Mouse (Mus musculus) thymus, postnatal 36 days (tissue): ENCODE results near the gene Foxo6.

Experiments
- DNase-seq, 2 experiments: peaks; one replicate each; pipeline ENCODE4 v3.0.0; 2022; ENCODE audit warnings: mixed read lengths in 2 of 2

Gene Foxo6

DNA sequence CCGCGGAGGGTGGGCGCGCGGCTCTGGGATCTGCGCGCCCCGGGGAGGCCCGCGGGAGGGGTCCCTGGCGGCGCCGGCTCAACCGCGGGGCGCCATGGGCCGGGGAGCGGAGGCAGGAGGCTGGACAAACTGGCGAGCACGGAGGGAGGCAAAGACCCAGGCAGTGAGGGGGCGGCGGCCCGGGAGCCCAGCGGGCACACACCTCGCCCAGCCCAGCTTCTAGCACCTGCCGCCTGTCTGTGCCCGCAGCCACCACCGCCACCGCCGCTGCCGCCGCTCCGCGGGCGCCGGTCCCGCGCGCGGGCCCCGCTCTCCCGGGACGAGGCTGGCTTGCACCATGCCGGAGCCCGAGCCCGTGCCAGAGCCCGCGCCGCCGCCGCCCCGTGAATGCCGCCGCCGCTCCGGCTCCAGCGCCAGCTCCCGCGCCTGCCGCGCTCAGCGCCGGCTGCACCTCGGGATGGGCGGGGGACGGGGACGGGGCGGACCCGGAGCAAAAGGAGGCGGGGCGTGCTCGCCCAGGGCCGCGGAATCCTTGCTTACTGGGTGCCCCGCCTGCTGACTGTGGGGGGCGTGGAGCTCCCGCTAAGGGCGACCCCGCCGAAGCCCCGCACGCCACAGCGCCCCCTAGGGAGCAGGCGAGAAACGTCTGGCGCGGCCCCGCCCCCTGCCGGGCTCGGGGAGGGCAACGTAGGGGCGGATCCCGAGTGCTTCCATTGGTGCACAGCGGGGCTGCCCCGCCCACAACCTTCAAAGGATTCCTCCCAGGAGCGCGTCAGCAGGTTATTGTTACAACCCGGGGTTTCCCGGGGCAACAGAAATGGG lies at the start of gene Foxo6:
Gene Foxo6, minus strand, starts transcription at position 60 of the 822 bp plus-strand sequence.
- DNase-seq = peak; percentile 95

DNA sequence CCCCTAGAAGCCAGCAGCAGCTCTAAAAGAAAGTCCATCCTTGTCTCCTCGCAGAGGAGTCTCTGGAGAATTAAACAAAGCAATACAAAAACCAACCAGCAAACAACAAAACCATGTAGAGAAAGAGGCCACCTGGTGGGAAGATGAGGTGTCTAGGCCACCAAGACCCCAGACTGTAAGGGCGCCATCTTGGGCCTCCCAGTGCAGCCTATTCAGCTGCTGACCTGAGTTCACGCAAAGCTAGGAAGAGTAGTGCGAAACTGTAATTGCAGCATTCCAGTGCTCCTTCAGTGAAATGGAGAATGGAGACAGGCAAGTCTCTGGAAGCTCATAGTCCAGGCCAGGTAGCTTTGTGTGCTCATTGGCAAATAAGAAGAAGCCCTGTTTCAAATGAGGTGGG lies 47.2 kb upstream of the Foxo6 start:
- no peak for DNase-seq

DNA sequence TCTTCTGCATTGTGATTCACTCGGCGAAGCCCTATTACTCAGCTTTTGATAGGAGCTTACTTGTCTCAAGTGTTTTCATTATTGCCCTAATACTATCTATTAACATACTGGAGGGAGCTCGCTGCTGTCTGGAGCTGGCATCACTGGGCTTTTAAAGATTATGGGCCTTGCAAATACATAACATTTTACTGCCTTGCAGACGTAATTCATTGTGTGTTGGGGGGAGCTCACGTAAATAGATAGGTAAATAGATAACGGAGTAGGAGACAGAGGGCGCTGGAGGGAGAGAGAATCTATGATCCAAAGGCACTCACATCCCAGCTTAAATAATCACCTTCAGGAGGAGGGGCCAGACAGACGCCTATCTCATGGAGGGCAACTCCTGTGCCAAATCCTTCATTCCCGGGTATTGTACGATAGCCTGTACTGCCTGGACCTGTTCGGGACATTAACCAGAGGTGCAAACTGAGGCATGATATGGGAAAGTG lies 45.8 kb upstream of the Foxo6 start:
- no peak for DNase-seq

DNA sequence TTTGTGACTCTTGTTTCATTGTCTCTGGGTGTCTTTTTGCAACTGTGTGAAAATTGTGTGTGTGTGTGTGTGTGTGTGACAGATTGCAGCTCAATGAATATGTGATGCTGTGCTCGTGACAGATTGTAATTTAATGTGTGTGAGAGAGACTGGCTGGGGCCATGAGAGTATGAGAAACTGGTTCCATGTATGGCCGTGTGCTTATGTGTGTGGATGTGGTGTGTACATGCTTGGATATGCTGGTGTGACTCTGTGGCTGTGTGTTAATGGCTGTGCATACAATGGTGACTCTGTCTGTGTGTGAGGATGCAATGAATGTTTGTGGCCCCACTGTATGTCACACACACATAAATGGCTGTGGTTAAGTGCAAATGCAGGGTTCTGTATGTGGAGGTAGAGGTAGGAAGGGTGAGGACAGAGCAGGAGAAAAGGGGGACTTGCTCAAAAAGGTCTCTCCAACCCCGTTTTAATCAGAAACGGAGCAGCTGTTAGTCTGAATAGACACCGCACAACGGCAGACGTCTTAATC lies 45.3 kb upstream of the Foxo6 start:
- DNase-seq = no peak

- DNase-seq = no peak
Measured at GRCm38 (mm10) chr4:120331992-120332391, 44.8 kb upstream of the Foxo6 start.

DNA sequence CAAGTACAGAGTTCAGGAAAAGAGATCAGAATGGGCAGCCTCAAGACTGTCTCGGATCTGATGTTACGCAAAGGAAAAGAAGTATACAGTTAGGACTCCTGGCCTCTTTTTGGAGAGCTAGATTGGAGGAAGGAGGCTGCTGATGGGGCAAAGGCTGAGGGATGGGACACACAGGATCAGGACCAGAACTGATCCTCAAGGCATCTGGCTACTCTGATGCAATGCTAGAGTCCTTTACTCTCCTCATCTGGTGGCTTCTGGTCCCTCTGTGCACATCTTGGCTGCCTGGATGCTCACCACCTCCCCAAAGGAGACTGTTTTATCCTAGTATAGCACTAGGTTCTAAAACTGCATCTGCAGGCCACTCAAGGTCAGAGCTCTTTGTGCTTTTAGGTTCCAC lies 44.4 kb upstream of the Foxo6 start:
- DNase-seq = no peak

- no peak for DNase-seq
Measured at GRCm38 (mm10) chr4:120325748-120326147, 38.6 kb upstream of the Foxo6 start.

- DNase-seq = no peak
Measured at GRCm38 (mm10) chr4:120325051-120325450, 37.9 kb upstream of the Foxo6 start.

DNA sequence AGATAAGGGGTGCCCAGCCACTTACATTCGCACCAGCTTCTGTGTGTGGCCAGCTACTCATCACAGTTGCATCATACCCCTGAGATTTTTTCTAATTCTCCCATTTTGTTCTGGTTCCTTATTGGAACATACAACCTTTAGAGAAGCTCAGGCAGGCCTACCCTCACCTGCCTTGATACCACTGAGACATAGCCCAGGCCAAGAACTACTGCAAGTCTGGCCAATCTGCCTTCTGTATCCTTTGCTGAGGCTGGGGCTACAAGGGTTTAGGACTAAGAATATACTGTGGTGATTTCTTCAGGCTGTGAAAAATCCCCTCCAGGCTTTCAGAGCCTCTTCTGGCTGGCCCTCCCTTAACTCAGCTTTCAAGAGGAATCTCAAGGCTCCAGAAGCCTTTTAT lies 36.7 kb upstream of the Foxo6 start:
- DNase-seq = no peak

DNA sequence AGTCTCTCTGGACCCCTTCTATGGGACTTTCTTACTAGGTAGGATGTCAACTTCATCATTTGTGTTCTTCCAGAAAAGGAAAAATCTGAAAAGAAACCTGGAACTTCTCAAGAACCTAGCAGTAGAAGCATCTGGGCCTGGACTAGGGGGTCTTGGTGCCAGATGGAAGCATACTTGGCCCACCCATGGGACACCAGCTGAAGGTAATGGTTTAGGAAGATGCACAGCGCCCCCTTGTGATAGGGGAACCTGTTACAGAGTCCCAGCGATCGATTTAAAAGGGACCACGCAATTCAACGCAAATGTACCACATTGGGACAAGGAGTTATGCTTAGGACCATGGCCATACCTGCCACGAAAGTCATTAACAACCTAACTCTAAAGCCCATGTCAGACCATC lies 36.0 kb upstream of the Foxo6 start:
- peak; percentile 27 to 33 for DNase-seq

- no peak for DNase-seq
Measured at GRCm38 (mm10) chr4:120317541-120317940, 30.4 kb upstream of the Foxo6 start.

- DNase-seq = no peak
Measured at GRCm38 (mm10) chr4:120316716-120317115, 29.6 kb upstream of the Foxo6 start.

GRCm38 (mm10) chr4:120314571-120314970 lies 27.4 kb upstream of the Foxo6 start:
- DNase-seq = no peak

GRCm38 (mm10) chr4:120313309-120313708 lies 26.2 kb upstream of the Foxo6 start:
- DNase-seq = no peak

DNA sequence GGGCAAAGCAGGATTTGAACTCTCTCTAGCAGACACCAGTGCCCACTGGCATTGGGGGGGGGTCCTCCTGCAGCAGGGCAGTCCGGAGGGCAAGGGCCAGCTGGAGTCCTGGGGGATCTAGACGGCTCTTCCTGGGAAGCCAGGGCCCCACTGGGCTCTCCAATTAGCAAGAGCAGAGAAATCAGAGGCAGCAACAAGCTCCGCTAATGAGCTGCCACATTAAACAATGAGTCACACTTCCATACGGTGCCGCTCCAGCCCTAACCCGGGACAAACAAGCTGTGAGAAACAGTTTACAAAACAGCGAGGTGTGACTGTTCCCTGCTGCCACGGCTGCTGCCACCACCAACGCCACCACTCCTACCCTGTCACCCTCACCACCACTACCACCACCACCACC lies 17.4 kb upstream of the Foxo6 start:
- DNase-seq = no peak

DNA sequence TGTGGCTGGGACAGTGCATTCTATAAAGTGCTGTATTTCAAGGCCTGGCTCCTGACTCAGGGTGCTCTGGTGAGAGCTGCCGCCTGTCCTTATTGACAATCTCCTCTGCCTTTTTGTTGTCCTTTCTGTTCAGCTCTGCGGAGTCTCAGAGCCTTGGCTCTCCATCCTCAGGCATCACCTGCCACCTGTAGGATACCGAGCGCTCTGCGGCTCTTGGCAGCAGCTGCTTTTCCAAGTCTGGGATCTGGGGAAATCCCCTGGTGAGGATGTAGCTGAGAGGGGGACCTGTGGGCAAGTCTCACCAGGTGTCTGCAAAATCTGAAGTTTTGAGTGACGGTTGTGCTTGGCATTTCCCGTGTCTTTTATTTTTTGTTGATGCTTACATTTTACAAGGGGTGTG lies 12.1 kb upstream of the Foxo6 start:
- DNase-seq = no peak

- DNase-seq = no peak
Measured at GRCm38 (mm10) chr4:120291106-120291822, 4.1 kb upstream of the Foxo6 start.

DNA sequence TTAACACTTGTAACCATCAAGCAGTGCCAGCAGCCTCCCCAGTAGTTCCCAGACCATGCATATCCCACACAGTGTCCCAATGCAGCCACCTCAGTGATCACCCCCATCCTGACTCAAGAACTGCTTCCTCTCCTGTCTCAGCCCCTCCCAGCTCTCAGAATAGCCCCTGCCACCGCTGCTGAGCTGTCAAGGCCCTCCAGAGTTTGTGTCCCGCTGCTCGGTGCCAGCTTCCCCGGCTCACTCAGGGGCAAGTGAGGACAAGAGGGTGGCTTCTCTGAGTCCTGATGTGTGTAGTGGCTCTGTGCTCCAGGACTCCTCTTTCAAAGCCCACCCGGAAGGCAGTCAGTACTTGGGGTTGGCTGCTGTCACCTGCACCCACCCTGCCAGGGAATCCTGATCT lies 3.3 kb upstream of the Foxo6 start:
- DNase-seq = no peak

DNA sequence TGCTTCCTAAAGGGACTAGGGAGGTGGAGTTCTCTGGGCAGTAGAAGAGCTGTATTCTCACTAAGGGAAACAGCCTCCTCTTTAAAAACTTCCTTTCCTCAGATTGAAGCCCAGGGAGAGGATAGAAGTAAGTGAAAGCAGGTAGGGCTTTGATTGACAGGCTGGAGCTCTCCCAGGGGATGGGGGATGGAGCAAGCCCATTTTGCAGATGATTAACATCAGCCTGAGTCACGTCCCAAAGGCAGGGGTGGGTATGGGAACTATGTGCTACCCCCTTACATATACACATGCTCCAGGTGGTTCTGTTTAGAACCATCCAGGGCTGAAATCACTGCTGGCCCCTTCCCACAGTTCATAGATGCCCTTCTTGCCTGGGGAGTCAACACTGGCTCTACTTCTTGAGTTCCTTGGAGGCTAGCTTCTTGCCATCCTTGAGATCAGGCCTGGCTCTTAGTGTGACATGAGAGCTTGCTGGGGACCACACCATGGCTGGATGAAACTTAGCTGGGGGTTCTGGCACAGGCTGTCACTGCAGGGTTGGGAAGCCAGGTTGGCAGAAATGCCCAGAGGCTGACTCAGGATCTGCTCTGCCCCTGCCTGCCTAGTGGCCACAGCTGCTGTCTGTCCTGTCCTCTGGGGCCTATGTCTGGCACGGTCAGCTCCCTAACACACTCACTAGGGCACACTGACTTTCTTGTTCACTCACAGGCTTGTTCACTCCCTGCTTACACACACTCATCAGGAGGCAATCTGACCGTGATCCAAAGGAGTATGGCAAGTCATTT lies 2.2 kb upstream of the Foxo6 start:
- no peak for DNase-seq

DNA sequence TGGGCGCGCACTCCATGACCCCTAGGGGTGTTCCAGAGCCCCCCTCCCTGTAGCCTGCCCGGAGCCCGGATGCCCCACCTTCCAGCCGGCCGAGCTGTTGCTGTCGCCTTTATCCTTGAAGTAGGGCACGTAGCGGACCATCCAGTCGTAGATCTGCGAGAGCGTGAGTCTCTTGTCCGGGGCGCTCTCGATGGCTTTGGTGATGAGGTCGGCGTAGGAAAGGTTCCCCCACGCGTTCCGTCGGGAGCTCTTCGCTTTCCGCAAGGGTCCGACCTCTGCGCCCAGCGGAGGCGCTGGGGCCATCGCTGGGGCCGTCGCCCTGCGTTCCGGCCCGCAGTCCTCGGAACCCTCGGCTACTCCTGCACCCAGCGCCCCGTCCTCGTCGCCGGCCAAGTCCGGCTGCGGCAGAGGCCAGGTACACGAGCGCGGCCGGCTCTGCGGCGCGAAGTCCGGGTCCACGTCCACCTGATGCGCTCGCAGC lies 348 bp downstream of the Foxo6 start:
- peak in 1 of 2 experiments; percentile 30 for DNase-seq

- DNase-seq = no peak
Measured at GRCm38 (mm10) chr4:120285730-120286129, 1.4 kb downstream of the Foxo6 start.

DNA sequence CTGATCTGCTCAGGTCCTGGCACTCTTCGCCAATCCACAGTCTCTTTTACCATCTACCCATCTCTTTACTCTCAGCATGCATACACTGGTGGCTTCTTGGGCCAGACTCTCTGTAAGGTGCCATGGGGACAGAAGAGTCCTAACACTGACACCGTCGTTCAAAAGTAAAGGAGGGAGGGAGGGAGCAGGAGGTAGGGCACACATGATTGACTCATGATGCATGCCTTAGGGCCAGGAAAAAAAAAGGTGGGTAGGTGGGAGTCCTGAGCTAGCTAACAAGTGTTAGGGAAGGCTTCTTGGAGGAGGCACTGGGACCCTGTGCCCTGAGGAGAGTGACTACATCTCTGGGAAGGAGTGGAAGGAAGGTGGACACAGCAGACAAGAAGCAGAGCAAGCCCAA lies 1.9 kb downstream of the Foxo6 start:
- no peak for DNase-seq

DNA sequence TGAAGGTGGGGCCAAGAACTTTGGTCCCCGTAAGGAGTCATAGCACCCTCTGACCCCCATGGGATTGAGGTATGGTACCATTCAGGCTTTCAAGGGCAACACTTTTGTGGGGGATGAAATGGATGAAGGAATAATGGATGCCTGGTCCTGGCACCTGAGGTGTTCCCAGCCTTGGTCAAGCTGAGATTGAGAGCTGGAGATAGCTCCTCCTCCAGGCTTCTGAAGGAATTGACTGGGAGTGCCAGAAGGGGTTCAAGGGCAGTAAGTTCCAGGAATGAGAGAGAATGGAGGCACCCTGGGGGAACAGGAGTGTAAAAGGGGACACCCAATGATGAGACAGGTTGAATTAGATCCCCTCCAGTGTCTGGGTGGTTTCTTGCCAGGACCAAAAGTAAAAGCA lies 3.0 kb downstream of the Foxo6 start:
- no peak for DNase-seq
